Mouse (Mus musculus): Measurements from ENCODE around the gene Lefty2.

- no peak for TF ChIP-seq CTCF (conservative IDR thresholded peaks at IDR 0.05; ENCODE audit: insufficient read depth, insufficient read length, low read depth, low read length)
- TF ChIP-seq POLR2A (IDR thresholded peaks at IDR 0.05; ENCODE audit: low read depth, low read length), result no peak
Observed at GRCm38 (mm10) chr1:180916425-180916824, 23.5 kb downstream of the Lefty2 start.

Measured in kidney, adult 2 months (tissue).